Mouse (Mus musculus) liver, postnatal 0 days (tissue): ENCODE data around the gene Fam118b.

Experiments
- CTCF ChIP-seq: sonication (generic); IDR thresholded peaks from 2 replicates; pipeline ENCODE4 v1.5.1; 2016; ENCODE audit warnings: antibody characterized with exemption, low read depth
- EP300 ChIP-seq: IDR thresholded peaks from 2 replicates; pipeline ENCODE4 v1.6.1; 2016; ENCODE audit warnings: antibody characterized with exemption, low read depth, mild to moderate bottlenecking

DNA sequence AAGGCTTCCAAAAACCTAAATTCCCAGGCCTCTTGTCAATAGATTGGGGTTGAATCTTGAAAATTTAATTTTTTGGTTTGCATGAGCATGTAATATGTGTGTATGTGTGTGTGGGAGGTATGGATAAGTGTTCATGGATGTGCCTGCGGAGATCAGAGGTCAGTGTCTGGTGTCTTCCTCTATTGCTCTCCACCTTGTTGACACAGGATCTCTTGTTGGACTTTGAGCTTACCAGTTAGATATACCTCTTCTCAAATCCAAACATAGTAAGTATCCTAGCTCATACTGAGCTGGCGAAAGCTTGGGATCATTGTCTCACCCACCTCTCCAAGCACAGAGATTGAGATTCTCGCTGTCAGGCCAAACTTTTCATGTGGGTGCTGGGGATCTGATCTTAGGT, 22.8 kb upstream of the Fam118b start:
- TF ChIP-seq CTCF (no peak), EP300 (no peak)
